9 mouse cellular contexts compared by ENCODE assay signal in genomic region chr1:161224837-161225236, GRCm38 (mm10). TPM values are rescaled to one million over a fixed set of nuclear protein-coding genes. Genes with fewer than 3 reads are reported as not detected.
DNase-seq lines count a peak whose midpoint lies in the region; ATAC-seq lines count a peak whose summit lies in the region.
"Had no signal": no experiment of that assay in that cellular context is flagged by ENCODE, and none has a peak within 500 bp of the region (broad histone marks: within the 10 kb centered on the region; RNA-seq: fewer than 3 reads in every experiment).

No protein-coding gene starts in this region.

- no peak overlapping the region for H3K9ac ChIP-seq in kidney, embryonic 16.5 days (replicated peaks; ENCODE audit: low read length)
- no peak overlapping the region for H3K9ac ChIP-seq in lung, embryonic 16.5 days (ENCODE audit: low read length)

- H3K36me3 ChIP-seq in kidney, embryonic 16.5 days (ENCODE audit: insufficient read depth, low read length) = no peaks in the 10 kb centered on the region
- no peaks in the 10 kb centered on the region for H3K36me3 ChIP-seq in lung, embryonic 16.5 days (ENCODE audit: control insufficient read depth, insufficient read depth, low read length)

- H3K4me1 ChIP-seq in kidney, embryonic 16.5 days (ENCODE audit: insufficient read depth, low read length) = peaks cover 3% of the 10 kb centered on the region; the same call in 1 of the 2 replicates
- no peaks in the 10 kb centered on the region for H3K4me1 ChIP-seq in lung, embryonic 16.5 days (replicated peaks; ENCODE audit: control insufficient read depth, insufficient read depth, low read length)

- no peak overlapping the region for H3K4me2 ChIP-seq in kidney, embryonic 16.5 days (replicated peaks; ENCODE audit: low read depth, low read length)
- H3K4me2 ChIP-seq in lung, embryonic 16.5 days (ENCODE audit: low read depth, low read length) = no peak overlapping the region

- no peak for ATAC-seq in kidney, embryonic 16.5 days (ENCODE audit: low FRiP score, low TSS enrichment)
- peak; percentile 90 for ATAC-seq in lung, embryonic 16.5 days (ENCODE audit: low read depth)

- no peaks in the 10 kb centered on the region for H3K9me3 ChIP-seq in kidney, embryonic 16.5 days (ENCODE audit: low read length)
- no peaks in the 10 kb centered on the region for H3K9me3 ChIP-seq in lung, embryonic 16.5 days (ENCODE audit: control insufficient read depth, low read length)

- no peak overlapping the region for H3K27ac ChIP-seq in kidney, embryonic 16.5 days (ENCODE audit: low read length)
- H3K27ac ChIP-seq in lung, embryonic 16.5 days (ENCODE audit: low read length) = 0 out of 2 replicates have a peak overlapping the region, but pooled peaks have one; percentile 36

- H3K27me3 ChIP-seq in kidney, embryonic 16.5 days (ENCODE audit: insufficient read depth, low read length) = no peaks in the 10 kb centered on the region
- H3K27me3 ChIP-seq in lung, embryonic 16.5 days (ENCODE audit: control insufficient read depth, insufficient read depth, low read depth, low read length) = no peaks in the 10 kb centered on the region

- H3K4me3 ChIP-seq in kidney, embryonic 16.5 days (ENCODE audit: low read length) = no peak overlapping the region
- H3K4me3 ChIP-seq in lung, embryonic 16.5 days (ENCODE audit: low read length) = no peak overlapping the region
- H3K4me3 ChIP-seq: erythroblast, embryonic 14.5 days; myocyte had no signal

- peak; percentile 15 for DNase-seq in kidney, adult 11 months
- peak; percentile 63 for DNase-seq in adipocyte (ENCODE audit: low spot score)
- peak; percentile 83 to 91 for DNase-seq in cerebellum, postnatal 14 days
- no peak for DNase-seq in embryo, embryonic 9.5 days (ENCODE audit: extremely low spot score)
- no peak for DNase-seq in spleen, adult 18-20 months

- WGBS in kidney, embryonic 16.5 days = 37% methylated on average over 5 of the region's 5 CpGs
- 30% methylated on average over 5 of the region's 5 CpGs for WGBS in lung, embryonic 16.5 days

RNA-seq across cellular contexts. Expression of gene Prdx6, which starts 26.2 kb away (rescaled TPM):
- 485 and 505 TPM in 2 replicates for polyA plus RNA-seq in kidney, embryonic 16.5 days (2015; fragmentation: Nextera tagmentation; extraction: Ambion mirVana)
- 458 and 477 TPM in 2 replicates for polyA plus RNA-seq in lung, embryonic 16.5 days (2015; fragmentation: Nextera tagmentation; extraction: Ambion mirVana)

Comparison
In these comparisons a context has a peak if more than half of its experiments do, and no peak if none do; other contexts are left out.
1. DNase-seq: peak in kidney, adult 11 months (single experiment), adipocyte (single experiment) and cerebellum, postnatal 14 days (2 of 2); none in embryo, embryonic 9.5 days (single experiment) and spleen, adult 18-20 months (0 of 2).